Mouse (Mus musculus) liver, embryonic 14.5 days (tissue): ENCODE data around the gene Gatad2b. TPM values are rescaled to one million over a fixed set of nuclear protein-coding genes. Genes with fewer than 3 reads are reported as not detected.
"Not testable (repeated sequence)": the region's sequence is repeated elsewhere in the genome, so short reads cannot be mapped to it uniquely, and the experiment has no call there.

ENCODE experiments used
- ATAC-seq: fragments of 200-750 bp; cut with Nextera tagmentation; 2 replicates; pipeline ENCODE4 v1.8.0; 2017; ENCODE audit warnings: moderate number of reproducible peaks, mild to moderate bottlenecking, moderate library complexity; ENCODE audit not compliant: insufficient read depth
- DNase-seq, 3 experiments: peaks; one replicate each; pipeline ENCODE4 v3.0.0-alpha.2; 2012 to 2013; ENCODE audit warnings: low read depth in 3 of 3, low spot score in 3 of 3
- H3K27ac ChIP-seq: fragments of 300-500 bp; sonication (generic); 2 replicates; pipeline ENCODE4 v1.5.1; 2014; ENCODE audit warnings: moderate library complexity, mild to moderate bottlenecking, control low read depth, inconsistent platforms
- H3K27me3 ChIP-seq: fragments of 300-500 bp; sonication (generic); 2 replicates; pipeline ENCODE4 v1.6.1; 2014; ENCODE audit warnings: mild to moderate bottlenecking, low read length, moderate library complexity; ENCODE audit not compliant: control insufficient read depth, insufficient read depth
- H3K36me3 ChIP-seq: fragments of 300-500 bp; sonication (generic); replicated peaks from 2 replicates; pipeline ENCODE4 v1.6.1; 2014; ENCODE audit warnings: low read depth; ENCODE audit not compliant: control insufficient read depth, insufficient read depth
- H3K4me1 ChIP-seq, 2 experiments: fragments of 200-500 bp in 1 of 2; fragments of 300-500 bp in 1 of 2; sonication (generic) in 1 of 2; replicated peaks; 2 replicates each; pipeline ENCODE4 v1.6.1; 2012 to 2014; ENCODE audit warnings: antibody characterized with exemption in 1 of 2, inconsistent platforms in 1 of 2, low read length in 1 of 2; ENCODE audit not compliant: control insufficient read depth in 2 of 2, insufficient read depth in 2 of 2
- H3K4me2 ChIP-seq: fragments of 300-500 bp; sonication (generic); 2 replicates; pipeline ENCODE4 v1.6.1; 2014; ENCODE audit warnings: low read depth, mild to moderate bottlenecking, control low read depth, moderate library complexity
- H3K4me3 ChIP-seq, 2 experiments: fragments of 200-500 bp in 1 of 2; fragments of 300-500 bp in 1 of 2; sonication (generic) in 1 of 2; 2 replicates each; pipeline ENCODE4 v1.5.1; 2012 to 2014; ENCODE audit warnings: low read depth in 2 of 2, low read length in 2 of 2, mild to moderate bottlenecking in 2 of 2, control low read depth in 1 of 2, inconsistent platforms in 1 of 2, moderate library complexity in 1 of 2; ENCODE audit not compliant: insufficient read depth in 1 of 2
- H3K9ac ChIP-seq: fragments of 300-500 bp; sonication (generic); replicated peaks from 2 replicates; pipeline ENCODE4 v1.6.1; 2014; ENCODE audit warnings: mild to moderate bottlenecking, control low read depth, moderate library complexity
- H3K9me3 ChIP-seq: fragments of 300-500 bp; sonication (generic); 2 replicates; pipeline ENCODE4 v1.6.1; 2016; ENCODE audit warnings: low read length, mixed read lengths; ENCODE audit not compliant: control insufficient read depth
- CTCF ChIP-seq: IDR thresholded peaks from 2 replicates; pipeline ENCODE4 v1.5.1; 2016; ENCODE audit warnings: antibody characterized with exemption, low read depth, control low read depth
- EP300 ChIP-seq: IDR thresholded peaks from 2 replicates; pipeline ENCODE4 v1.6.1; 2016; ENCODE audit warnings: antibody characterized with exemption, low read depth
- WGBS: fragments of 180-500 bp; shearing (Covaris S2); extraction: QIAGEN DNeasy Blood & Tissue Kit; methylation state at CpG from one replicate; pipeline ENCODE4 v1.1.7; 2014; ENCODE audit not compliant: insufficient replicate concordance; 5-methylcytosine and 5-hydroxymethylcytosine counted together
- polyA plus RNA-seq, 2 experiments: library from polyadenylated mRNA; depleted of rRNA in 1 of 2; stranded (reverse) in 1 of 2; unstranded in 1 of 2; fragments of >200 nt; fragmentation: Nextera tagmentation in 1 of 2; extraction: Ambion mirVana in 1 of 2; gene quantifications; 2 replicates each; pipeline versions ENCODE4 v1.2.1 to v1.2.3; 2012 to 2014

The Gatad2b gene
- polyA plus RNA-seq, 2 experiments: 2.2 to 5.6 TPM

GRCm38 (mm10) chr3:90248746-90249100, 44.3 kb upstream of the Gatad2b start:
- peaks cover 4 to 9% of the 10 kb centered on the region in 2 experiments for H3K4me1 ChIP-seq
- H3K4me3 ChIP-seq: peak overlapping the region; percentile 69 to 89
- ATAC-seq (peak; percentile 7; the same call in 1 of the 2 replicates), DNase-seq (no peak)
- H3K27ac ChIP-seq: no peak overlapping the region
- H3K27me3 ChIP-seq: no peaks in the 10 kb centered on the region
- peak overlapping the region; percentile 73 for H3K9ac ChIP-seq
- WGBS: 0% methylated on average over 10 of the region's 10 CpGs
- H3K9me3 ChIP-seq: no peaks in the 10 kb centered on the region
- H3K4me2 ChIP-seq: peak overlapping the region; percentile 79
- no peaks in the 10 kb centered on the region; the same call in 1 of the 2 replicates for H3K36me3 ChIP-seq
- TF ChIP-seq EP300 (no peak), CTCF (no peak)

- ATAC-seq (no peak), DNase-seq (no peak)
- no peak overlapping the region for H3K4me3 ChIP-seq
- no peak overlapping the region for H3K4me2 ChIP-seq
- no peak overlapping the region for H3K27ac ChIP-seq
- TF ChIP-seq EP300 (no peak), CTCF (no peak)
- 78% methylated on average over 6 of the region's 6 CpGs for WGBS
- H3K4me1 ChIP-seq: peaks cover 9 to 15% of the 10 kb centered on the region in 2 experiments
- no peaks in the 10 kb centered on the region for H3K27me3 ChIP-seq
- H3K9ac ChIP-seq: no peak overlapping the region
- H3K36me3 ChIP-seq: no peaks in the 10 kb centered on the region; the same call in 1 of the 2 replicates
- H3K9me3 ChIP-seq: no peaks in the 10 kb centered on the region
Measured at GRCm38 (mm10) chr3:90250791-90251190, 42.2 kb upstream of the Gatad2b start.

GRCm38 (mm10) chr3:90251731-90252226, 41.2 kb upstream of the Gatad2b start:
- H3K27me3 ChIP-seq, ATAC-seq, H3K27ac ChIP-seq, H3K9ac ChIP-seq, H3K36me3 ChIP-seq, H3K4me3 ChIP-seq, DNase-seq, H3K9me3 ChIP-seq, H3K4me2 ChIP-seq: not testable (repeated sequence)
- WGBS: 82% methylated on average over 9 of the region's 12 CpGs
- peaks cover 9 to 15% of the 10 kb centered on the region in 2 experiments for H3K4me1 ChIP-seq

GRCm38 (mm10) chr3:90252659-90253058, 40.3 kb upstream of the Gatad2b start:
- WGBS: 82% methylated on average over 2 of the region's 2 CpGs
- DNase-seq, H3K9ac ChIP-seq, H3K4me3 ChIP-seq, H3K36me3 ChIP-seq, H3K4me2 ChIP-seq, H3K9me3 ChIP-seq, H3K27me3 ChIP-seq, ATAC-seq, H3K27ac ChIP-seq: not testable (repeated sequence)
- peaks cover 6 to 12% of the 10 kb centered on the region in 2 experiments for H3K4me1 ChIP-seq

GRCm38 (mm10) chr3:90253174-90253573, 39.8 kb upstream of the Gatad2b start:
- not testable (repeated sequence) for DNase-seq, H3K36me3 ChIP-seq, H3K4me3 ChIP-seq, ATAC-seq, H3K4me2 ChIP-seq, H3K9ac ChIP-seq, H3K27ac ChIP-seq, H3K9me3 ChIP-seq, H3K27me3 ChIP-seq
- peaks cover 5 to 11% of the 10 kb centered on the region in 2 experiments; a peak in 3 of 4 replicates for H3K4me1 ChIP-seq
- 37% methylated on average over 1 of the region's 1 CpGs for WGBS
